Mouse (Mus musculus) embryonic facial prominence, embryonic 11.5 days (tissue): Measurements from ENCODE around the gene Nnat. TPM values are rescaled to one million over a fixed set of nuclear protein-coding genes. Genes with fewer than 3 reads are reported as not detected.

ENCODE experiments used
- ATAC-seq: fragments of 200-750 bp; cut with Nextera tagmentation; replicated peaks from 2 replicates; pipeline ENCODE4 v1.8.0; 2017; ENCODE audit warnings: low read depth; ENCODE audit not compliant: insufficient number of reproducible peaks, low FRiP score, low TSS enrichment
- DNase-seq: peaks from one replicate; pipeline ENCODE4 v3.0.0-alpha.2; 2015; ENCODE audit warnings: low spot score
- H3K27ac ChIP-seq: fragments of 300-500 bp; sonication (generic); replicated peaks from 2 replicates; pipeline ENCODE4 v1.5.1; 2014; ENCODE audit warnings: mild to moderate bottlenecking, low read depth, low read length, control low read depth
- H3K27me3 ChIP-seq: fragments of 300-500 bp; sonication (generic); 2 replicates; pipeline ENCODE4 v1.6.1; 2014; ENCODE audit warnings: mild to moderate bottlenecking, low read length, moderate library complexity, mixed read lengths; ENCODE audit not compliant: control insufficient read depth, insufficient read depth
- H3K36me3 ChIP-seq: fragments of 300-500 bp; sonication (generic); replicated peaks from 2 replicates; pipeline ENCODE4 v1.6.1; 2014; ENCODE audit warnings: low read depth, mild to moderate bottlenecking, low read length, moderate library complexity, mixed read lengths; ENCODE audit not compliant: control insufficient read depth, insufficient read depth
- H3K4me1 ChIP-seq: fragments of 300-500 bp; sonication (generic); 2 replicates; pipeline ENCODE4 v1.6.1; 2014; ENCODE audit warnings: low read length, mixed read lengths; ENCODE audit not compliant: control insufficient read depth, insufficient read depth
- H3K4me2 ChIP-seq: fragments of 300-500 bp; sonication (generic); 2 replicates; pipeline ENCODE4 v1.6.1; 2014; ENCODE audit warnings: low read depth, mild to moderate bottlenecking, control low read depth, low read length, moderate library complexity
- H3K4me3 ChIP-seq: fragments of 300-500 bp; sonication (generic); 2 replicates; pipeline ENCODE4 v1.5.1; 2014; ENCODE audit warnings: low read depth, low read length, control low read depth
- H3K9ac ChIP-seq: fragments of 300-500 bp; sonication (generic); replicated peaks from 2 replicates; pipeline ENCODE4 v1.6.1; 2014; ENCODE audit warnings: mild to moderate bottlenecking, control low read depth, low read length
- H3K9me3 ChIP-seq: fragments of 300-500 bp; sonication (generic); replicated peaks from 2 replicates; pipeline ENCODE4 v1.6.1; 2016; ENCODE audit warnings: mild to moderate bottlenecking, low read length, inconsistent platforms, mixed read lengths; ENCODE audit not compliant: control insufficient read depth
- WGBS: fragments of 180-500 bp; shearing (Covaris S2); extraction: QIAGEN DNeasy Blood & Tissue Kit; methylation state at CpG from one replicate; pipeline ENCODE4 v1.1.7; 2014; 5-methylcytosine and 5-hydroxymethylcytosine counted together
- polyA plus RNA-seq: library from polyadenylated mRNA; unstranded; fragments of >200 nt; fragmentation: Nextera tagmentation; extraction: Ambion mirVana; gene quantifications from 2 replicates; pipeline ENCODE4 v1.2.1, GENCODE M21; 2014

Nnat gene
- polyA plus RNA-seq = 1,482 and 1,542 TPM in 2 replicates

DNA sequence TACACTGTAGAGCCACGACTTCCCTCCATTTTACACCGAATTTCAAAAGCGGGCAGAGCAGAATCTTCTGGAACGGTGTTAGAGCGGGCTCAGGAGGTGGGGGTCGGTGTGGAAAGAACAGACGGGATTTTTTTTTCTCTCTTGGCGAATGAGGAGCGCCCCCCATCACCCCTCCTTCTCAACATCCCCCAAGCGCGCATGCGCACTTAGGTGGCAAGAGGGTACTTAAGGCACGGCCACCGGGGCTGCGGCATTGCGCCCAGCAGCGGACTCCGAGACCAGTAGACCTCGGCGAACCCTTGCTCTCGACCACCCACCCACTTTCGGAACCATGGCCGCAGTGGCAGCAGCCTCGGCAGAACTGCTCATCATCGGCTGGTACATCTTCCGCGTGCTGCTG, at the start of gene Nnat:
Gene Nnat, plus strand, starts transcription at position 221 of the 400 bp plus-strand sequence.
- H3K36me3 ChIP-seq = peaks cover 16% of the 10 kb centered on the region

DNA sequence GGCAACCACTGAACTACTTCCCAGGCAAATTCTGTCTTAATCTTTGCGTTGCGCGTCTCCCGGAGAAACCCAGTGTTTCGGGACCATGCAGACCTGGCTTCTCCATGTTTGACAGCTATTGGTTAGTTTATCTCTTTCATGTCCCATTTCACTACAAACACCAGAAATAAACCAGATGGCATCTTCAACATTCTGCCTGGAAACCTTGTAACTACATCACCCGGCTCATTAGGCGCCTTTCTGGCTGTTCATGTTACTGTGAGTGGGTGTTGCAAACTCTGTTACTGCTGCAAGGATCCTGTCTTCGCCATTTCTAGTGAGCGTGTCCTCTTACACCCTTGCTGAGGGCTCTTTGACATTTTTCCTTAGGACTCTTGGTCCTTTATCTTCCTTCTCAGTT, 47.0 kb upstream of the Nnat start:
- Histone ChIP-seq H3K9ac (no peak overlapping the region), H3K27me3 (no peaks in the 10 kb centered on the region), H3K4me1 (peaks cover 19% of the 10 kb centered on the region), H3K36me3 (no peaks in the 10 kb centered on the region), H3K9me3 (no peaks in the 10 kb centered on the region), H3K27ac (peak overlapping the region; percentile 85; the same call in 1 of the 2 replicates), H3K4me3 (no peak overlapping the region), H3K4me2 (no peak overlapping the region)
- DNase-seq = no peak
- no peak for ATAC-seq
- WGBS = 85% methylated on average over 9 of the region's 9 CpGs

More for the DNA sequence above, at the start of gene Nnat:
- peak within 1 kb of the TSS; percentile 81 for H3K4me2 ChIP-seq
- peak within 1 kb of the TSS; percentile 85 for H3K9ac ChIP-seq
- peaks cover 14% of the 10 kb centered on the region; the same call in 1 of the 2 replicates for H3K9me3 ChIP-seq
- H3K4me1 ChIP-seq = no peaks in the 10 kb centered on the region
- ATAC-seq = no peak
- H3K27me3 ChIP-seq = no peaks in the 10 kb centered on the region
- peak within 1 kb of the TSS; percentile 84 for H3K27ac ChIP-seq
- 44% methylated on average over 25 of the region's 27 CpGs for WGBS
- peak; percentile 91 for DNase-seq
- H3K4me3 ChIP-seq = peak within 1 kb of the TSS; percentile 65

DNA sequence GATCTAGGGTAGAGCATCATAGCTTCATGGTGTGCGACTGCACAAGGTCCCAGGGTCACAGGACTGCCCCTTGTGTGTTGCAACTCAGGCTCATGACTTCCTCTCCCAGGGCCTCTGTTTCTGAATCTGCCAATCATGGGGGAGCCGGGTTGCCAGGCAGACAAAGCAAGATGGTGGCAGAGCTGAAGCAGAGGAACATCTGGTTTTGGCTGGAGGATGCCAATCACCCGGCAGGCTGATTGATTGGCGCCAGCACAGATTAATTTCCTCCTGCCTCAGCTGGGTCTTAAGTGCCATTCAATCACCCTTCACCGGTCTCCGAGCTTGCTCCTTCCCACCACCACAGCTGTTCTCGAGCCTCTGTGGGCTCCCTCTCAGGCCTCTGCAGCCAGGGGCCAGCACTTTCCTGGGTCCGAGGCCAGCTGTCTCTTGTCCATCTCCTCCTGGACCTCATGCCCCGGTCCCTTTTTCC, 46.1 kb upstream of the Nnat start:
- H3K9ac ChIP-seq = peak overlapping the region; percentile 26; the same call in 1 of the 2 replicates
- ATAC-seq (peak; percentile 41), DNase-seq (peak; percentile 76)
- H3K4me3 ChIP-seq = no peak overlapping the region
- H3K36me3 ChIP-seq = no peaks in the 10 kb centered on the region
- no peaks in the 10 kb centered on the region for H3K9me3 ChIP-seq
- no peak overlapping the region for H3K4me2 ChIP-seq
- 8% methylated on average over 9 of the region's 9 CpGs for WGBS
- peak overlapping the region; percentile 85 for H3K27ac ChIP-seq
- no peaks in the 10 kb centered on the region for H3K27me3 ChIP-seq
- peaks cover 19% of the 10 kb centered on the region for H3K4me1 ChIP-seq

DNA sequence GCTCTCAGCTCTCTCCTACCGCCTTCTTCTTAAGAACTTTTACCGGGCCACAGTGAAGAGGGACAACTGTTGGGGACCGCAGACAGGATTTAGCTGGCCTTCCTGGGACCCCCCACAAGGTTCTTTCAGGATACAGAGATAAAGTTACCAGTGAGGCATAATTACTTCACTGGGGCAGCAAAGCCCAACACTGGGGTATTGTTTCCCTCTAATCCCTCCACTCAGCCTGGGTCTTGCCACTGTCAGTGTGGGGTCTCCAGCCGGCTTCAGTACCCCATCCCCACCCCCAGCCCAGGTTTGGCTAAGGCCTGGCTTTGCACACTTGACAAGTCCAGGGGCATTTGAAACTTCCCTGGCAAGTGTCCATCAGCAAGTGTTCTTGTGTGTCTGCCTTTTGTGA, 45.5 kb upstream of the Nnat start:
- no peak overlapping the region; the same call in 1 of the 2 replicates for H3K9ac ChIP-seq
- DNase-seq (peak; percentile 65), ATAC-seq (peak; percentile 63)
- no peaks in the 10 kb centered on the region for H3K27me3 ChIP-seq
- peaks cover 19% of the 10 kb centered on the region for H3K4me1 ChIP-seq
- WGBS = 1% methylated on average over 4 of the region's 4 CpGs
- no peaks in the 10 kb centered on the region for H3K36me3 ChIP-seq
- H3K27ac ChIP-seq = peak overlapping the region; percentile 85
- no peaks in the 10 kb centered on the region for H3K9me3 ChIP-seq
- no peak overlapping the region for H3K4me3 ChIP-seq
- H3K4me2 ChIP-seq = no peak overlapping the region

DNA sequence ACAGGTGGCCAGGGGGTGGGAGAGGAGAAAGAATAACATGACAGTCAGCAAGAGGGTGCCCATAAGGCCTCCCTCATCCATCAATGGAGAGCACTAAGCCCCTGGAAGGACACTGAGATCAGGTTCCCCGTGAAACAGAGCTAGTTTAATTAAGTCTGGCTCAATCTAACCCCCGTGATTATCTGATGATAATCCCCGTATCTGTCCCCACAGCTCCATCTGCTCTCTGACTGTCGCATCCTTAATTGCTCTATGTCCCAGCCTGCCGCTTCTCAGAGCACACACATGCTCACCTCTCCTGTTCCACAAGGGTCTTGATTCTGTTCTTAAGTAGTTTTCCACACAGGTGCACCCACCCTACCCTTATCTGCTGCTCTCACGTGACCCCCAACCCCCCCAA, 42.4 kb upstream of the Nnat start:
- Histone ChIP-seq H3K4me2 (no peak overlapping the region), H3K27ac (no peak overlapping the region), H3K9me3 (no peaks in the 10 kb centered on the region), H3K27me3 (no peaks in the 10 kb centered on the region), H3K9ac (no peak overlapping the region), H3K4me1 (peaks cover 16% of the 10 kb centered on the region), H3K4me3 (no peak overlapping the region), H3K36me3 (no peaks in the 10 kb centered on the region)
- DNase-seq (no peak), ATAC-seq (no peak)
- 62% methylated on average over 6 of the region's 6 CpGs for WGBS

DNA sequence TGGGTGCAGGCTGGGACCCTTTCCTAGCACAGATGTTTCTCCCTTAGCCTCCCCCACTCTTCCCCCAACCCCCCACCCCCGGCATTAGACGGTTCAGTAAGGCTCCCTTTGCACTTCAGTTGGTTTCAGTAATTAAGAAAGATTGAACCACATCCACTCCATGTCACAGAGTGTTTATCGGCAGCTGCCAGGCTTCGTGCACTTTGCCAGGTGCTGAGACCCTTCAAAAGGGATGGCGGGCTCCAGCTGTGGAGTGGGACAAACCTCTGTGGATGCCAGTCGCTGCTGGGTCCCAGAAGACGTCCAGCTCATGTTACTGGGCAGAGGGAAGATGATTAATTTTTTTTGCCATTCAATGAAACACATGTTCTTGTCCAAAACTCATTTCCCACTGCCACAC, 41.4 kb upstream of the Nnat start:
- Histone ChIP-seq H3K27ac (no peak overlapping the region; the same call in 1 of the 2 replicates), H3K9me3 (no peaks in the 10 kb centered on the region), H3K27me3 (no peaks in the 10 kb centered on the region), H3K4me1 (peaks cover 15% of the 10 kb centered on the region), H3K4me2 (no peak overlapping the region), H3K9ac (no peak overlapping the region), H3K36me3 (no peaks in the 10 kb centered on the region), H3K4me3 (no peak overlapping the region)
- 32% methylated on average over 7 of the region's 7 CpGs for WGBS
- DNase-seq (no peak), ATAC-seq (no peak)

DNA sequence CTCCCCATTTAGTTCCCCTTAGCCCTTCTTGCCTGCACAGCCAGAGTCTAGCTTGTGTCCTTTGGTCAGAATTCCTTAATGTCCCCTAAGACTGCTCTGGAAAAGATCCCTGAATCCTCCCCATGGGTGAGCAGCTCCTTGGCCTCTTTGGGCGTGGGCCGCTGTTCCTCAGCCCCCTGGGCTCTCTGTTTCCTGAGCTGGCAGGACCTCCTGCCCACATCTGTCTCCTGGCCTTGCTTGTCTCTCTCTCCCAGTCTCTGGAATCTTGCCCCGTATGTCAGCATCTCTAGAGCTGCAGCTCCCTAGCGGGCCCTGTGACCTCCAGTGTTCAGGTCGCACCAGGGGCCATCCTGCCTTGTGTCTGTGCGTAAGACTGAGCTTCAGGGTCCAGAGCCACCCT, 40.4 kb upstream of the Nnat start:
- H3K4me3 ChIP-seq = no peak overlapping the region
- no peak overlapping the region for H3K27ac ChIP-seq
- DNase-seq = no peak
- WGBS = 51% methylated on average over 6 of the region's 6 CpGs
- H3K36me3 ChIP-seq = no peaks in the 10 kb centered on the region
- H3K9me3 ChIP-seq = no peaks in the 10 kb centered on the region
- H3K27me3 ChIP-seq = no peaks in the 10 kb centered on the region
- peaks cover 5% of the 10 kb centered on the region for H3K4me1 ChIP-seq
- no peak overlapping the region for H3K9ac ChIP-seq
- no peak for ATAC-seq
- H3K4me2 ChIP-seq = no peak overlapping the region

DNA sequence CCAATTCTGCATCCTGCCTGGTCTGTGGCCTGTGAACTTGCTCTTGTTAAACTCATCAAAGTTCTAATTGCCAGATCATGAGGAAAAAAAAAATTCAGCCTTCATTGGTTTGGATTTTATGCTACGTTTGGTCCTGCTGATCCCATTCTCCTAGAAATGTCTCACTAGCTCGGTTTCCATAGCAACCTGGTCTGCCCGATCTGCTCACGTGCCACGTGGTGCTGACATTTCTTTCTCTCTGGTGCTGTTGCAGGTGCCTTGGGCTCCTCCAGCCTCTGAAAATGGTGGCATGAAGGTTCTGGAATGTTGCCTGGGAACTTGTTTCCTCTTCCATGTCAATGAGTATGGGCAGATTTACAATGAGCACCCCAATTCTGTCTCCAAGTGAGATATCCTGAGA, 39.4 kb upstream of the Nnat start:
- ATAC-seq (no peak), DNase-seq (no peak)
- no peaks in the 10 kb centered on the region for H3K9me3 ChIP-seq
- 38% methylated on average over 5 of the region's 5 CpGs for WGBS
- no peaks in the 10 kb centered on the region for H3K27me3 ChIP-seq
- H3K36me3 ChIP-seq = no peaks in the 10 kb centered on the region
- H3K4me2 ChIP-seq = no peak overlapping the region
- H3K4me1 ChIP-seq = peaks cover 2% of the 10 kb centered on the region; the same call in 1 of the 2 replicates
- H3K4me3 ChIP-seq = no peak overlapping the region
- H3K27ac ChIP-seq = no peak overlapping the region
- H3K9ac ChIP-seq = no peak overlapping the region
